Mouse (Mus musculus) myocyte (in vitro differentiated cells): ENCODE results near the gene Ldlrad3. TPM values are rescaled to one million over a fixed set of nuclear protein-coding genes. Genes with fewer than 3 reads are reported as not detected.

Experiments
- H3K27me3 ChIP-seq: one replicate; pipeline ENCODE4 v1.6.1; 2011; ENCODE audit not compliant: control insufficient read depth, insufficient read depth, insufficient read length
- H3K36me3 ChIP-seq: one replicate; pipeline ENCODE4 v1.6.1; 2011; ENCODE audit not compliant: control insufficient read depth, insufficient read depth
- H3K4me2 ChIP-seq: one replicate; pipeline ENCODE4 v1.6.1; 2011; ENCODE audit warnings: low read depth, control low read depth
- H3K4me3 ChIP-seq: one replicate; pipeline ENCODE4 v1.5.1; 2011; ENCODE audit warnings: mild to moderate bottlenecking, control low read depth, moderate library complexity
- H3K79me2 ChIP-seq: one replicate; pipeline ENCODE4 v1.6.1; 2011; ENCODE audit not compliant: control insufficient read depth, insufficient read depth
- H3ac ChIP-seq: one replicate; pipeline ENCODE4 v1.6.1; 2011; ENCODE audit not compliant: control insufficient read depth, insufficient read length
- CEBPB ChIP-seq: IDR thresholded peaks from 2 replicates; pipeline ENCODE4 v1.6.1; 2011; ENCODE audit warnings: mild to moderate bottlenecking, moderate library complexity; ENCODE audit not compliant: poor library complexity, insufficient read depth, severe bottlenecking
- E2F4 ChIP-seq: IDR thresholded peaks from one replicate; pipeline ENCODE4 v1.6.1; 2011; ENCODE audit warnings: mild to moderate bottlenecking, control low read depth, moderate library complexity; ENCODE audit not compliant: insufficient read depth
- MAX ChIP-seq: IDR thresholded peaks from one replicate; pipeline ENCODE4 v1.6.1; 2011; ENCODE audit warnings: low read depth, mild to moderate bottlenecking, control low read depth
- MYOD1 ChIP-seq, 3 experiments: IDR thresholded peaks; one replicate each; pipeline ENCODE4 v1.6.1; 2011; ENCODE audit warnings: control low read depth in 2 of 3, low read depth in 2 of 3, mild to moderate bottlenecking in 2 of 3, moderate library complexity in 1 of 3; ENCODE audit not compliant: insufficient read length in 2 of 3, control insufficient read depth in 1 of 3
- MYOG ChIP-seq, 3 experiments: IDR thresholded peaks; one replicate each; pipeline ENCODE4 v1.6.1; 2011; ENCODE audit warnings: control low read depth in 2 of 3, low read depth in 2 of 3, mild to moderate bottlenecking in 2 of 3; ENCODE audit not compliant: insufficient read length in 2 of 3, control insufficient read depth in 1 of 3, insufficient read depth in 1 of 3
- POLR2A ChIP-seq: IDR thresholded peaks from one replicate; pipeline ENCODE4 v1.6.1; 2011; ENCODE audit warnings: low read depth, mild to moderate bottlenecking, control low read depth, moderate library complexity; ENCODE audit not compliant: insufficient read length
- POLR2AphosphoS2 ChIP-seq: IDR thresholded peaks from one replicate; pipeline ENCODE4 v1.6.1; 2011; ENCODE audit warnings: low read depth, control low read depth; ENCODE audit not compliant: insufficient read length
- REST ChIP-seq: IDR thresholded peaks from one replicate; pipeline ENCODE4 v1.6.1; 2011; ENCODE audit warnings: mild to moderate bottlenecking, control low read depth, moderate library complexity; ENCODE audit not compliant: insufficient read depth, insufficient read length
- SRF ChIP-seq: IDR thresholded peaks from one replicate; pipeline ENCODE4 v1.6.1; 2011; ENCODE audit warnings: low read depth; ENCODE audit not compliant: control insufficient read depth, insufficient read length
- TCF12 ChIP-seq: IDR thresholded peaks from one replicate; pipeline ENCODE4 v1.6.1; 2011; ENCODE audit warnings: mild to moderate bottlenecking, control low read depth; ENCODE audit not compliant: poor library complexity, insufficient read depth, severe bottlenecking
- TCF3 ChIP-seq: IDR thresholded peaks from one replicate; pipeline ENCODE4 v1.6.1; 2011; ENCODE audit warnings: low read depth, control low read depth; ENCODE audit not compliant: insufficient read length
- USF1 ChIP-seq: IDR thresholded peaks from one replicate; pipeline ENCODE4 v1.6.1; 2011; ENCODE audit warnings: low read depth, mild to moderate bottlenecking, control low read depth, moderate library complexity
- polyA plus RNA-seq: library from polyadenylated mRNA; unstranded; fragments of >200 nt; fragmentation: generic; extraction: Trizol; gene quantifications from one replicate; pipeline ENCODE4 v1.2.1, GENCODE M21; 2012; ENCODE audit warnings: missing spikeins

The Ldlrad3 gene
- polyA plus RNA-seq, 1 experiment = 32.1 TPM

GRCm38 (mm10) chr2:102144311-102144710 is 41.9 kb downstream of the Ldlrad3 start:
- no peaks in the 10 kb centered on the region for H3K27me3 ChIP-seq
- no peaks in the 10 kb centered on the region for H3K36me3 ChIP-seq
- H3K4me2 ChIP-seq = no peak overlapping the region
- no peak overlapping the region for H3ac ChIP-seq
- TF ChIP-seq POLR2A (no peak), MAX (no peak), CEBPB (no peak), POLR2AphosphoS2 (no peak), TCF12 (no peak), MYOG (IDR thresholded peaks at IDR 0.05; ENCODE audit: control insufficient read depth in 1 of 3, insufficient read depth in 1 of 3, insufficient read length in 2 of 3, low read depth in 2 of 3) (no peak), REST (no peak), SRF (no peak), USF1 (no peak), TCF3 (no peak), MYOD1 (IDR thresholded peaks at IDR 0.05; ENCODE audit: control insufficient read depth in 1 of 3, insufficient read length in 2 of 3, low read depth in 2 of 3) (no peak), E2F4 (no peak)
- peaks cover 93% of the 10 kb centered on the region for H3K79me2 ChIP-seq
- H3K4me3 ChIP-seq = no peak overlapping the region

- Histone ChIP-seq H3K27me3 (no peaks in the 10 kb centered on the region), H3K79me2 (peaks cover 93% of the 10 kb centered on the region), H3K36me3 (peaks cover 8% of the 10 kb centered on the region), H3K4me2 (no peak overlapping the region), H3K4me3 (no peak overlapping the region), H3ac (no peak overlapping the region)
- TF ChIP-seq MYOD1 (IDR thresholded peaks at IDR 0.05; ENCODE audit: control insufficient read depth in 1 of 3, insufficient read length in 2 of 3, low read depth in 2 of 3) (no peak), CEBPB (no peak), REST (no peak), E2F4 (no peak), MAX (no peak), TCF12 (no peak), SRF (no peak), USF1 (no peak), TCF3 (no peak), POLR2AphosphoS2 (no peak), POLR2A (no peak)
Observed at GRCm38 (mm10) chr2:102142654-102143271, 43.4 kb downstream of the Ldlrad3 start.

GRCm38 (mm10) chr2:102142197-102142623 is 44.0 kb downstream of the Ldlrad3 start:
- H3ac ChIP-seq = no peak overlapping the region
- TF ChIP-seq CEBPB (no peak), MYOD1 (IDR thresholded peaks at IDR 0.05; ENCODE audit: control insufficient read depth in 1 of 3, insufficient read length in 2 of 3, low read depth in 2 of 3) (peak in 1 of 3 experiments; percentile 67), MYOG (IDR thresholded peaks at IDR 0.05; ENCODE audit: control insufficient read depth in 1 of 3, insufficient read depth in 1 of 3, insufficient read length in 2 of 3, low read depth in 2 of 3) (peak in 1 of 3 experiments; percentile 59)

GRCm38 (mm10) chr2:102141199-102141598 is 45.0 kb downstream of the Ldlrad3 start:
- Histone ChIP-seq H3K4me3 (no peak overlapping the region), H3K4me2 (no peak overlapping the region), H3K27me3 (no peaks in the 10 kb centered on the region), H3K79me2 (peaks cover 93% of the 10 kb centered on the region), H3ac (no peak overlapping the region), H3K36me3 (peaks cover 9% of the 10 kb centered on the region)
- TF ChIP-seq POLR2AphosphoS2 (no peak), MYOG (IDR thresholded peaks at IDR 0.05; ENCODE audit: control insufficient read depth in 1 of 3, insufficient read depth in 1 of 3, insufficient read length in 2 of 3, low read depth in 2 of 3) (no peak), REST (no peak), CEBPB (no peak), USF1 (no peak), TCF3 (no peak), POLR2A (no peak), MYOD1 (IDR thresholded peaks at IDR 0.05; ENCODE audit: control insufficient read depth in 1 of 3, insufficient read length in 2 of 3, low read depth in 2 of 3) (no peak), MAX (no peak), TCF12 (no peak)

More at GRCm38 (mm10) chr2:102142197-102142623, 44.0 kb downstream of the Ldlrad3 start:
- Histone ChIP-seq H3K36me3 (peaks cover 9% of the 10 kb centered on the region), H3K27me3 (no peaks in the 10 kb centered on the region), H3K4me3 (no peak overlapping the region), H3K79me2 (peaks cover 93% of the 10 kb centered on the region), H3K4me2 (no peak overlapping the region)

- H3K4me3 ChIP-seq = no peak overlapping the region
- H3K79me2 ChIP-seq = peaks cover 92% of the 10 kb centered on the region
- no peak overlapping the region for H3ac ChIP-seq
- H3K4me2 ChIP-seq = no peak overlapping the region
- H3K36me3 ChIP-seq = peaks cover 9% of the 10 kb centered on the region
- no peaks in the 10 kb centered on the region for H3K27me3 ChIP-seq
- no peak for TF ChIP-seq TCF12
- TF ChIP-seq TCF3 = no peak
- no peak for TF ChIP-seq CEBPB
- TF ChIP-seq MYOG (IDR thresholded peaks at IDR 0.05; ENCODE audit: control insufficient read depth in 1 of 3, insufficient read depth in 1 of 3, insufficient read length in 2 of 3, low read depth in 2 of 3) = no peak
- no peak for TF ChIP-seq MYOD1 (IDR thresholded peaks at IDR 0.05; ENCODE audit: control insufficient read depth in 1 of 3, insufficient read length in 2 of 3, low read depth in 2 of 3)
- no peak for TF ChIP-seq POLR2A
Observed at GRCm38 (mm10) chr2:102137922-102138321, 48.3 kb downstream of the Ldlrad3 start.
